Mouse (Mus musculus) gastrocnemius, postnatal 4 days (tissue): Measurements from ENCODE around the gene Nlrp3. TPM values are rescaled to one million over a fixed set of nuclear protein-coding genes. Genes with fewer than 3 reads are reported as not detected.
"Not testable (repeated sequence)": the region's sequence is repeated elsewhere in the genome, so short reads cannot be mapped to it uniquely, and the experiment has no call there.

Experiments used
- DNase-seq, 2 experiments: peaks; one replicate each; pipeline ENCODE4 v3.0.0; 2021 to 2022; ENCODE audit warnings: low spot score in 2 of 2, mixed read lengths in 2 of 2
- total RNA-seq, 2 experiments: library from RNA; stranded (reverse); gene quantifications; 2 replicates each; pipeline ENCODE4 v1.2.3; 2021

Nlrp3 gene
- total RNA-seq, 2 experiments from 2014 or later: 0.47 to 0.69 TPM

- DNase-seq: no peak
These were observed 9.8 kb upstream of the Nlrp3 start for GRCm38 (mm10) chr11:59531562-59531961.

- DNase-seq: peak in 1 of 2 experiments; percentile 55
These were observed 3.9 kb upstream of the Nlrp3 start for GRCm38 (mm10) chr11:59537218-59538130.

GRCm38 (mm10) chr11:59538387-59538786, 3.0 kb upstream of the Nlrp3 start:
- peak; percentile 27 to 71 for DNase-seq

GRCm38 (mm10) chr11:59540123-59540522, 1.2 kb upstream of the Nlrp3 start:
- DNase-seq: no peak

GRCm38 (mm10) chr11:59542442-59542841, 1.1 kb downstream of the Nlrp3 start:
- DNase-seq: no peak

- DNase-seq: no peak
These were observed 2.0 kb downstream of the Nlrp3 start for GRCm38 (mm10) chr11:59543376-59543775.

GRCm38 (mm10) chr11:59544005-59544404, 2.6 kb downstream of the Nlrp3 start:
- DNase-seq: no peak

- DNase-seq: no peak
These were observed 12.8 kb downstream of the Nlrp3 start for GRCm38 (mm10) chr11:59554127-59554526.

- DNase-seq: no peak
These were observed 13.2 kb downstream of the Nlrp3 start for GRCm38 (mm10) chr11:59554535-59554934.

GRCm38 (mm10) chr11:59560906-59561305, 19.5 kb downstream of the Nlrp3 start:
- DNase-seq: no peak

- no peak for DNase-seq
These were observed 21.0 kb downstream of the Nlrp3 start for GRCm38 (mm10) chr11:59562336-59562735.

- no peak for DNase-seq
These were observed 21.5 kb downstream of the Nlrp3 start for GRCm38 (mm10) chr11:59562837-59563236.

GRCm38 (mm10) chr11:59569306-59569705, 27.9 kb downstream of the Nlrp3 start:
- no peak for DNase-seq

- DNase-seq: no peak
These were observed 34.4 kb downstream of the Nlrp3 start for GRCm38 (mm10) chr11:59575726-59576125.

- not testable (repeated sequence) for DNase-seq
These were observed 34.8 kb downstream of the Nlrp3 start, which contains the start of gene Olfr222 for GRCm38 (mm10) chr11:59576135-59576534. Olfr222 (minus strand) TSS chr11:59576235.

GRCm38 (mm10) chr11:59584539-59584938, 43.2 kb downstream of the Nlrp3 start:
- DNase-seq: no peak

GRCm38 (mm10) chr11:59589496-59589895, 48.1 kb downstream of the Nlrp3 start:
- DNase-seq: no peak

GRCm38 (mm10) chr11:59593189-59593588, 51.8 kb downstream of the Nlrp3 start, which contains the start of gene Olfr223:
Olfr223 (minus strand) TSS chr11:59593289.
- no peak for DNase-seq

- DNase-seq: no peak
These were observed 54.7 kb downstream of the Nlrp3 start for GRCm38 (mm10) chr11:59596091-59596490.

- DNase-seq: no peak
These were observed 55.6 kb downstream of the Nlrp3 start for GRCm38 (mm10) chr11:59596950-59597349.

GRCm38 (mm10) chr11:59599211-59599610, 57.8 kb downstream of the Nlrp3 start:
- DNase-seq: no peak

GRCm38 (mm10) chr11:59600872-59601271, 59.5 kb downstream of the Nlrp3 start:
- no peak for DNase-seq

GRCm38 (mm10) chr11:59602287-59602686, 60.9 kb downstream of the Nlrp3 start:
- DNase-seq: no peak
